Mouse (Mus musculus) cerebellum, adult 2 months (tissue): ENCODE data around the gene Vamp1.

Source experiments
- CTCF ChIP-seq: fragments of 200-500 bp; IDR thresholded peaks from 2 replicates; pipeline ENCODE4 v1.5.1; 2011; ENCODE audit warnings: low read depth, mild to moderate bottlenecking, control low read depth, low read length, moderate library complexity, borderline replicate concordance; ENCODE audit not compliant: insufficient read depth
- POLR2A ChIP-seq: fragments of 200-500 bp; IDR thresholded peaks from 2 replicates; pipeline ENCODE4 v1.6.1; 2011; ENCODE audit warnings: low read length, control low read depth, borderline replicate concordance; ENCODE audit not compliant: insufficient read depth

- TF ChIP-seq CTCF (no peak), POLR2A (no peak)
These were observed 15.2 kb downstream of the Vamp1 start for GRCm38 (mm10) chr6:125230571-125230970.
